Mouse (Mus musculus) 3T3-L1 (cell line): ENCODE measurements around the gene Fdxr.

Experiments used
- DNase-seq: peaks from one replicate; pipeline ENCODE4 v3.0.0-alpha.2; 2015; ENCODE audit warnings: low read depth, low spot score

Fdxr gene

DNA sequence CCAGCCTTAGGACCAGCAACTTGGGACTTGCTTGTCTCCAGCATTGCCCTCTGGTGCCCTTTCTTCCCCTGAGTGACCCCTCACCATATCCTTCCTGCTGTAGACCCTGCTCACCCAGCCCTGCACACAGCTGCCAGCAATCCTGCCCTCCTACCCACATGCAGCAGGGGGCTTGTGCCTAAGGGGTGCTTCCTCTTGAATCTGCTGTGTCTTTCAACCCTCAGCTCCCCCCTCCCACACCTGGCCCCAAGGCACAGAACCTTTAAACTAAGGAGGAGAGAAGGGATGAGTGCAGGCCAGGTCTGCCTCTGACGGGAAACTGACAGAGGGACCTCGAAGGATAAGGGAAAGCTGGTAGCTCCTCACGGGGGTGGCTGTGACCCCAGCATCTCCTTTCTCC lies 34.1 kb downstream of the Fdxr start:
- DNase-seq, result no peak

DNA sequence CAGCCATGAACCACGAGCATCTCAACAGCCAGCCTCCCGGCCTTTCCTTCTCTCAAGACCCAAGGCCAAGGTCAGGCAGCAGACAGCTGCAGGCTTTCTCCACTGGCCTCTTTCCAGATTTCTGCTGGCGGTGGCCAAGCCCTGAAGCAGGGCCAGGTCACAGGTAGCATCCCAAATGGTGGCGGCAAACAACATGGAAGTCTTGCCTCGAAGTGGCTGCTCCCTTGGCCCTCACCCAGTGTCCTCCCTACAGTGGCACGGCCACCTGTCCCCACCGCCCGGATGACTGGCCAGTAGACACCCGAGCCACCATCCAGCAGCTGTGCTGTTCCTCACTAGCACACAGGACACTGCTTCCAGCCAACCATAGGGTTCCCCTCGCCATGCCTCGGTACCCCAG lies 35.4 kb downstream of the Fdxr start:
- no peak for DNase-seq

DNA sequence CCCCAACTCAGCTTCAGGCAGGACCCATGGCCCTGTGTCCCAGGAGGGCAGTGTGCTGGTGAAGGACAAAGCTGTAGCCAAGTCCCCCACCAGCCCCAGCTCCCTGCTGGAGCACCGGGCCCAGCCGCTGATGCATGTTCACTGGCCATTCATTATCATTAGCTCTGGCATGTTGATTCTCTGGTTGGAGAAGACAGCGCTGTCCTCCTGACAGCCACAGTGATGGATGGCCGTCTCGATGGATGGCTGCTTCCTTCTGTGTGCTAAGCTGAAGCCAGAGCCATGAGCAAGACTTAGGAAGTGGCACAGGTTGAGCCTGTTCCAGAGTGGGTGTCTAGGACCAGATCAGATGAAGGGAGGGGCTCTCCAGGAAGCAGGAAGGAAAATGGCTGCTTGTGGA lies 40.3 kb downstream of the Fdxr start:
- no peak for DNase-seq

DNA sequence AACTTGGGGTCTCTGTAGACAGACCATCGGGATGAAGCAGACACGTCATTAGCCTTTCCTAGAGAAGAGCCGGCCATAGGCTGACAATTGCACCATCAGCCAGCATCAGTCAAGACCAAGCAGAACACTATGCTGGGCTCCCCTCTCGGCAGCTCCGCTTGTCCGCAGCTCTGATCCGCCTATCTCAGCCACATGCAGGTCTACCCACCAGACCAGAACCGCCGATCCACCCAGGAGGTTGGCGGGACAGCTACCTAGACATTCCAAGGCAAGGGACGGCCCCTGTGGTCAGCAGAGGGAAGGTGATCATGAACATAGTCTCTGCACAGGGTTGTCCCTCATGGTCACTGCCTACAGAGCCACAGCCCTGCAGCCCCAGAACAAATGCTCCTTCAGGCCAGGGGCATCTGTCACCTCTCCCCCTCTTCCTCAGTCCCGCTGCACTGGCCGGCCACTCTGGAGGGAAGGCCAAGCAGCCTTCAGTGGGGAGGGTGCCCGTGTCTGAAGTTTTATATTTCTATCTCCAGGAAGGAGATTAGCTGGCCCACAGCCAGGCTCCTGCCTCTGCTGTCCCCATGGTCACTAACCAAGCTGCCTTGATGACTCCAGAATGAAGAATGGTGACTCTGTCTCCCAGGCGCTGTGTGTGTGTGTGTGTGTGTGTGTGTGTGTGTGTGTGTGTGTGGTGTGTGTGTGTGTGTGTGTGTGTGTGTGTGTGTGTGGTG lies 42.4 kb downstream of the Fdxr start:
- DNase-seq, result no peak

DNA sequence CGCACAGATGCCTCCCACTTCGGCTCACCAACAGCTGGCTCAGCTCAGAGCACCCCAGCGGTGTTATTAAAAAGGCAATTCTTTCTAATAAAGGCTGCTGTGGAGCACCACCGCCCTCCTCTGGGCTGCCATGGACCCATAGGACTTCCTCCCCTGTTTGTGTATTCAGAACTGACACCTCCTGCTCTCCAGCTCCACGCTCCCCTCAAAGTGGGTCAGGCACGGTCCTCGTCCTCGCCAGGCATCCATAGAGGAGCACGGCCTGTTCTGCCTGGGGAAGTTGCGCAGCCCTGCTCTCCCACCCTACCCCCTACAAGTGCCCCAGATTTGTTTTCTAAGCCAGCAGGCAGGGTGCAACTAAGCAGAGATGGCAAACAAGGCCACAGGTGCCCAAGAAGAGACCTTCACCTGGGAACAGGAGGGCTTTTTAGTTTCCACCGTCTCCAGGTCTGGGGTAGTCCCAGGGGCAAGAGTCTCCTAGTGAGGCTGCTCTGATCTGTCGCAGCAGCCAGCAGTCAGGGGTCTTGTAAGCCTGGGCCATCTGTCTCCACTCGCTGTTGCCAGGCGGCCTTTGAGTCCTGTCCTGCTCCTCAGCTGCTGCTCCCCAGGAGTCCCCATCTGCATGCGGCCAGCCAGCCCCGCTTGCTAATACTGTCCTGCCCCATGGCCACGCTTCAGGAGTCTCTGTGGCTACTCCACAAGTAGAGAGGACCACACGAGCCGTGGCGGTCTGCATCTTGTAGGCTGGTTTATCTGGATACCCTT lies 43.1 kb downstream of the Fdxr start:
- no peak for DNase-seq

DNA sequence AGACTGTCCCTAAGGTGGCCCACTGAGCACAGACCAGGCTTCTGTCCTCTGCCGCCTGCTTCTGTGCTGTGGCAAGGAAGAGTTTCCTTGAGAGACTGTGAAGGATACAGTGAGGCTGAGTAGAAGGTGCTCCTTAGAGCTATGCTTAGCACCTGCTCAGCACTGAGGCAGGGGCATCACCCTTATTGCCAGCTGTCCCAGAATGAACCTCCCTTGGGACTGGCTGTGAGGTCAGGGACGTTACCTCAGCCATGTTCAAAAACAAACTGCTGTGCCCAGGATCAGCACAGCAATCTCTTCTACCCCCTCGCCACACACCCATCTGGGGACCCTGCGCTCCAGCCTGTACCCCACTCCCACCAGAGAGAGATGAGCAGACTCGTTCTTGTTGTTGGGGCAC lies 44.0 kb downstream of the Fdxr start:
- no peak for DNase-seq

DNA sequence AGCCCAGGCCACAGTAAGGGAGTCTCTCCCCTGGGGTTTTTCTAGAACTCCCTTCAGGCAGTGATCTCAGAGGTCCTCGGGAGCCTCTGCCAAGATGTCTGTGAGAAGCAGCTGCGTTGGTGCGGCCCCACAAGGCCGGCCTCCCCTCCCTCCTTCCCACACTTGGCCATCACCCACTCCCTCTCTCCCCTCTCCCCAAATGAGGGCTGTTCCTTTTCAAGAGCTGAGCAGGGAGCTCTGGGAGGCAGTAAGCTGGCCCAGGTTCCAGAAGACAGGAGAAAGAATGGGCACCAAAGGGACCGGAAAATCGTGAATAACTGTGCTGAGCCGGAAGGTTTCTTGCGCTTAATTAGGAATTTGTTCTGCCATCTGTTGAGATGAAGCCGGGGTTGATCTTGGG lies 44.9 kb downstream of the Fdxr start:
- no peak for DNase-seq

DNA sequence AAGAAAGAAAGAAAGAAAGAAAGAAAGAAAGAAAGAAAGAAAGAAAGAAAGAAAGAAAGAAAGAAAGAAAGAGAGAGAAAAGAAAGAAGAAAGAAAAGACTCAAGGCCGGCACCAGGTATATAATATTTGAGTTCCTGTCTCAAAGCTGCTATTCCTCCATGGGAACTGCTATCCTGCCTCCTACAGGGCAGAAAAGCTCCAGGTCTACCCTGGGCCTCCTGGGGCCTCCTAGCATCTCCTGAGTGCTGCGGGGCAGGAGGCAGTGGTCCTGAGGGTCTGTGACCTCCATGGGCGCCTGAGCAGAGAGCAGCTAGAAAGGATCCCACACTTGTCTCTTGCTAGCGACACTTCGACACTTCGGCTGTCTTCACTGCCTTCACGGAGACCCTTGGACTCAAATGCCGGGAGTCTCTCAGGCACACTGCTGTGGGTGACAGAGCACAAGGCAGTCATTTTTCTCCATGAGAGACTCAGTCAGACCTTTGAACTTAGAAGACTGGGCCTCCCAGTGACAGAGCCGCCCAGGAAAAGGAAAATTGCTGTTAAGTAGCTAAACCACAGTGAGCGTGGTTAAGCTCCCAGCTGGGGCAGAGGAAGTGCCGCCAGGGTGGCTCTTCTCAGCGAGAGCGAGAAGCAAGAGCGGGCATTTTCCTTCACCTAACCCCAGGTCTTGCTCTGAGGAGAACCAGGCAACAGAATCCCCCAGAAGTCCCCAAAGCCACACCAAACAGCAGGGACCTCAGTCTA lies 45.5 kb downstream of the Fdxr start:
- DNase-seq, result no peak

DNA sequence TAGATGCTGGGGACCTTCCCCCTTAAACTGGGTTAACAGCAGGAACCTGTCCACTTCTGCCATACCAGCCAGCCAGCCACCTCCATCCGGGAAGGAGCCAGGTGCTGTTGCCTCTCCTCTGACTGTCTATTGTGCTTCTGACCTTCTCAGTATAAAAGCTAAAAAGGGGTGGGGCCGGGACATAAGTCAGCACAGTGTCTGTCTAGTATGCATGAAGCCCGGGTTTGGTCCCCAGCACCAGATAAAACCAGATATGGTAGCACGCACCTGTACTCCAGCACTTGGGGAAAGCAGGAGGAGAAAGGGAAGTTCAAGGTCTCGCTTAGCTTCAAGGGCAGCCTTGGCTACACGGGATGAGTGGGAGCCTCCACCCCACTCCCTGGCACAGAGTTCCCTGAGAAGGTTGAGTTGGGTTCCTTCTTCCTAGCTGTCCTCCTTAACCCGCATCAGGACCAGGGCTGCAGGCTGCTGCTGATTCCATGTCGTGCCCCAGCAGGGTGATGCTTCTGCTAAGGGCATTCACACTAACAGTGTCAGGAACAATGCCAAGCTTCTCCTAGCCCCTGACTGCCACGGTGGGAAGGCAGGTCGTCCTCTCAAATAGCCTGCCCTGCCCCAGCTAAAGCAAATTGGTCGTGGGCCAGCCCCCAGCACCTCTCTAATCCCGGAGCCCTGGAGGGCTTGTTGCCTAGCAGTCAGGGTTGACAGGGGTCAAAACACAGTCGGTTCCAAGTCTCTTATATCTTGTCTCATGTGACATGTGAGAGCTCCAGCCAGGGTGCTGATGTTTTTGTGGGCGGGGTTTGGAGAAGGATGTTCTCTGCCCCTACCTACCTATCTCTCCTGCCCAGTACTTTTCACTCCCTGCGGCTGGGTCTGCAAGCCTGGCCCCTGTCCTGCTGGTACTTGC lies 47.6 kb downstream of the Fdxr start:
- no peak for DNase-seq

DNA sequence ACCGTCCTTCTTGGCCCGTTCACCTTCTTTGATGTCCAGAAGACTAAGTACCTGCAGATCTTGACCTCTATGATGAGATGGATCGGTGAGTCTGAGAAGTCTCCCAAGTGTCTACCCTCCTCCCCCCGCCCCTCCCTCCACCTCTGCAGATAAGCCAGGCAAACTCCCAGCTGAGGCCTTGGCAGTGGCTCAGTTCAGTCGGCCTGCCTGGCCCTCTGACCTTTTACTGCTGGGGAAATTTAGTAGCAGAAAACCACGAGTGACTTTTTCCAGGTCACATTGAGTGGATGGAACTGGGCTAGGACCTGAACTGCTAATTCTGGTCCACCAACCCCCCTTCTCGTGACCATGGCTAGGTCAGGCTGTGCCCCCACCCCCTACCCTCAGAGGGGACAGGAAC lies 48.4 kb downstream of the Fdxr start:
- DNase-seq, result no peak

DNA sequence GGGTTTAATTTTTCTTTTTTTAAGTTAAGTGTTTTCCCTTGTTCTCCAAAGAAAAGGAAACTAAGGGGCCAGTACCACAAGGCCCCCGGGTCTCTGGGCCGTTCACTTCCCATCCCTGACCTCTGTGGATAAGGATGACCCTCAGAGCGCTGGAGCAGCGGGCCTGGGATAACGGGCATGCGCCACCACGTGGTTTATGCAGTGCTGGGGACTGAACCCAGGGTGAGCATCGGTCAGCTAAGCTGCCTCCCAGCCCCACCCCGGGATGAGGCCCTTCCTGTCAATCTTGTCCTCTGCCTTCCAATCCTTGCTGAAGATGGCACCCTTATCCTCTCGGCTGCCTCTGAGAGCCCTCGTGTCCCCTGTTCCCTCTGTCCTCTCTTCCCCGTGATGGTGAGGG lies 49.2 kb downstream of the Fdxr start:
- DNase-seq, result no peak

DNA sequence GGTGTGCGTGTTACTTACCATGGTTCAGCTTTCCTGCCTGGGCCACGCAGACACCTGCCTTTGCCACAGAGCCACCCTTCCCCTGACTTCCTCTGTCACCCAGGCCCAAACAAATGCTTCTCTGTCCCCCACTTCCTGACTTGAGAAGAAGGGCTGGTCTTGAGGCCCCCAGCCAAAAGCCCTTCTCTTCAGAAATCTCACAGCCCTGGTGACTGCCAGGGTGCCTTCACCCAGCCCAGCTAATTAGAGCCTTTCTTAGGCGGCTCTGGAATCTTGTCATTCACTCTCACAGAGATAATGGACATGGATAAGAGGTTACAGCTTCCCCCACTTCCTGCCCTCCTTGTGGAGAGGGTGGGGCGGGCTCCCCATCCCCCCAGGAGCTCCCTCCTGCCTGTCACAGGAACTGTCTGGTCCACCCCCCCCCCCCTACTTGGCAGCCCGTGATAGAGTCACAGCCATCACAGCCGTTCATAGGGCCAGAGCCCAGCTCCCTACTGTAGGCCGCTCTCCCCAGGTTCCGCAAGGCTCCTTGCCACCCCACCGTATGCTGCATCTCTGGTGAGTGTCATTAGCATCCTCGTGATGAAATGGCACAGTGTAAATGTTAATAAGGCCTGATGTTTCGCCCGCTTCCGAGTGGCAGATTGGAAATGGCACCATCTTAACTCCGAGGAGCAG lies 49.9 kb downstream of the Fdxr start:
- DNase-seq, result no peak

DNA sequence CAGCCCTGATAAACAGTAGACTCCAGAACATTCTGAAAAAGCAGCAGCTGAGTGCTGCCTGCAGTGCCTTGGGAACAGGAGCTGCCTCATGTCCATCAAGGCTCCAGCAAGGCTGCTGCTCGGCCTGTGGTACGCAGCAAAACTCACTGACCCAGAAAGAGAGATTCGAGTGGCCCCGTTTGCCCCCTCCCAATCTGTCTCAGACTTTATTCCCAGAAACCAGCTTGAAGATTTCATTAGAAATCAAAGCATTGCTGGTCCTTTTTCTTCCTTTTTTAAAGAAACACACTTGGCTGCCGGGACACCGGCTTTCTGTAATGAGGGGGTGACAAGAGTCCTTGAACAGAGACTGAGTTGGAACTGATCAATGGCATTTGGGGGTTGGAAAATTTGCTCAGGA lies 51.5 kb downstream of the Fdxr start:
- no peak for DNase-seq

DNA sequence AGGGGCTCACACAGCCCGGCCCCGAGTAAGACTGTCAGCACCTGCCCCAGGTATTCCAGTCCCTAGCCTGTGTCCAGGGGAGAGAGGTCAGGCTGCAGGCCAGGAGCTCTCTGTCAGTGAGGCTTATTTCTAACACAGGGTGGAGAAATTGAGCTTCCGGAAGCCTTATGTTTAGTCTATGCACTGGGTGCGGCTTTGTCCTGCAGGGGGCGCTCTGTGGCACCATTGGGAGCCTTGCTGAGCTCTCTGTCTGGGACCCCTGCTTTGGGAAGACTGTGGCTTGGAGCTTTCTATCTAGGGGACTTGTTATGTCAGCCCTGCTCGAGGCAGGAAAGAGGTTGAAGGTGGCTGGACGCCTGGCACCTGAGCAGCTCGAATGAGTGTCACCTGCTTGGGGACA lies 52.0 kb downstream of the Fdxr start:
- DNase-seq, result peak; percentile 20

DNA sequence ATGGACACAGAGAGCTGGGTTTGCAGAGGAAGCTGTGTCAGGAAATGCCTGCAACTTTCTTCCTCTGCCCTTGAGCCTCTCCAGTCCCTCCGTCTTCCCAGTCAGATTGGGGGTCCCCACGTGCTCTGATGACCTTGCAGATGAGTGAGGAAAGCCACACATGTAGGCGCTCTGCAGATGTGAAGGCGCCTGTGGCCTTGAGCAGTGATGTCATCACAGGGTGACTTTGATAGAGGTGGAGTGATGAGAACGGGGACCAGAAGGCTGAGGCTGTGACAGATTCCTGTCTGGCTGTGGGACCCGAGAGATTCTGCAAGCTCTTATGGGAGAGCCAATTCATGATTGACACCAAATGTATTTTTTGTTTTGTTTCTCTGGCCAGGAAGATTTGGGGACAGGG lies 53.0 kb downstream of the Fdxr start:
- DNase-seq, result no peak

DNA sequence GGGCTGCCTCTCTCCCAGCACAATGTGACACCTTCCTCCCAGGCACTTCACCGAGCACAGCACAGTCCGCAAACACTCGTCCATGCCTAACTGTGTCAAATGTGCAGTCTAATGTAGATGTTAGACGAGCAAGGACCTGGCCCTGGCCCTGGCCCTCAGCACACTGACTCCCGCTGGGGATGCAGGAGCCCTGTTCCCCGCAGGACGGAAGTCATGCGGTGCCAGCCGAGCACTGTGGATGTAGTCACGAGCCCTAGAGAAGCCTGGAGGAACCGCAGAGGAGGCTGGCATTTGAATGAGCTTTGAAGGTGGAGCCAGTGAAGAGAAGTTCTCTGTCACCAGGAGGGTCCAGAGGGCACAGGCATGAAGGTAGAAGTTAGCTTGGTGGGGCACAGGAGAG lies 53.4 kb downstream of the Fdxr start:
- DNase-seq, result no peak

DNA sequence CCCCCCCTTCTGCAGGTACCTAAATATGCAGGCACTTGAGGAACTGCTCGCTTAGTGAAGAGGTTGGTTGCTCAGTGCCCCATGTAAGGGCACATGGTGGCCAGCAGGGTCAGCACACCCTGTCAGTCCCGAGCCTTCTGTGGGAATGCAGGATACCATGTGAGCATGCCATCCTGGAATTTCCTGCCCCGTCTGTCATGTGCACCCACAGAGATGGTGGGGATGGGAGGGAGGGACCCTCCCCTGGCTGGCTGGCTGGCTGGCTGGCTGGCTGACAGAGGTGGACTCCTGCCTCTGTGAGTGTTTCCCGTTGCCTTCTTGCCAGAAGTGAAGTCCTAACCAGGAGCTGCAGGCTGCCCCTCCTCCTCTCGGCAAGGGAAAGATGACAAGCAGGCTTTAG lies 54.3 kb downstream of the Fdxr start:
- peak; percentile 12 for DNase-seq

DNA sequence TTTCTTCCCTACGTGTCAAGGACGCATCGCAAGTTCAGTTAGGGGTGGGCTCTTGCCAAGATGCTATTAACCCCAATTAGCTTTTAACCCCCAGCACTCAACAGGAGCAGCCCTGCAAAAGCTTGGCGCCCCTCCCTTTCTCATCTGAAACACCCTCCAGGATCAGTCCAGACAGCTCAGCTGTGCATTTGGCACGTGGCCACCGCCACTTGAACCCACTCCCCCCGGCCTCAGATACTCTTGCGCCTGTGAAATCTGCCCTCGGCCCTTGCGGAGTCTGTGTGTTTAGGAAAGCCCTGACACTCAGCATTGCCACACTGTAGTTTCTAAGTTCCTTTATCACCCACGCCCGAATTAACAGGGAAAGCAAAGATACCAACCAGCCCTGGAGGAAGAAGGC lies 54.8 kb downstream of the Fdxr start:
- DNase-seq, result no peak

DNA sequence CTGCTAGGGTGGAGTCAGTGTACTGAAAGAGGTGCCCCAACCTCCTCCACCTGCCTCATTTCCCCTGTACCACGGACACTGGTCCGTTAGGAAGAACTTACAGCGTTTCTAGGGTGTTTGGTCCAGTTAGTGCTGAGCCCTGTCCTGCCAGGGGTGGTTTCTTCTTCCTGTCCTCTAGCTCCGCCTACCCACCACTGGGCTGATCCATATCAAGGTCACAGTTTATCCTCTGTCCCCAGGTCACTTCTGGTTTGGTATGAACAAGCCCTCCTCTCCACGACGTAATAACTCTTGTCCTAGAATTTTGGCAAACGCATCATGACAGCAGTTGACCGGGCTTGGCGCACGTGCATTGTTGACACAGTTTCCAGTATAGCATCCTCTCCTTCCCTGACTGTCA lies 57.2 kb downstream of the Fdxr start:
- no peak for DNase-seq

DNA sequence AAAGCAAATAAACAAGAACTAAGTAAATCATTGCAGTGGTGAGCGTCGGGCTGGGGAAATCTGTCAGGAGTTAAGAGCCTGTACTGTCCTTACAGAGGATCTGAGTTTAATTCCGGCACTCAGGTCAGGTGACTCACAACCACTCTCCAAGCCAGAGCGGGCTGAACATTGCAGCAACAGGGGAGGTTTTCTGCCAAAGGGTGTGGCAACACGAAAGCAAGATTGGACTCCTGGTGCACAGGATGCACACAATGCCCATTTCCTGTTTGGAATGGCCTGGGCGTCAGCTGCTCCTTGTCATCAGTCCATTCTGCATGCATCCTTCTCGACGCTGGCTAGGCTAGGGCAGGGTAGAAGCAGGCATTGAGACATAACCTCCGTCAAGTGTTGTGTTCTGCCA lies 57.6 kb downstream of the Fdxr start:
- peak; percentile 82 for DNase-seq
